Mouse (Mus musculus) midbrain, embryonic 11.5 days (tissue): ENCODE measurements at regions not wholly inside any gene's neighbourhood (a gene's known extent, or its start where the extent isn't known, plus 50 kb on each side); places are given as distances from the start of the nearest gene placed in this dataset.
A peak's percentile ranks its signal among the peaks of the same experiment; 100 is the strongest.

Experiments
- ATAC-seq: fragments of 200-750 bp; cut with Nextera tagmentation; 2 replicates; pipeline ENCODE4 v1.8.0; 2017; ENCODE audit warnings: moderate TSS enrichment, moderate library complexity; ENCODE audit not compliant: low FRiP score
- DNase-seq: peaks from one replicate; pipeline ENCODE4 v3.0.0; 2015; ENCODE audit warnings: low spot score; ENCODE audit errors: missing footprints
- H3K27ac ChIP-seq: fragments of 300-500 bp; sonication (generic); 2 replicates; pipeline ENCODE4 v1.5.1; 2014; ENCODE audit warnings: low read depth, low read length
- H3K27me3 ChIP-seq: fragments of 300-500 bp; sonication (generic); 2 replicates; pipeline ENCODE4 v1.6.1; 2014; ENCODE audit warnings: mild to moderate bottlenecking, low read length, moderate library complexity, mixed read lengths; ENCODE audit not compliant: control insufficient read depth, insufficient read depth
- H3K36me3 ChIP-seq: fragments of 300-500 bp; sonication (generic); 2 replicates; pipeline ENCODE4 v1.6.1; 2014; ENCODE audit warnings: mild to moderate bottlenecking, low read length, moderate library complexity, mixed read lengths; ENCODE audit not compliant: control insufficient read depth, insufficient read depth
- H3K4me1 ChIP-seq: fragments of 300-500 bp; sonication (generic); 2 replicates; pipeline ENCODE4 v1.6.1; 2014; ENCODE audit warnings: low read length; ENCODE audit not compliant: control insufficient read depth, insufficient read depth
- H3K4me2 ChIP-seq: fragments of 300-500 bp; sonication (generic); 2 replicates; pipeline ENCODE4 v1.6.1; 2014; ENCODE audit warnings: mild to moderate bottlenecking, moderate library complexity
- H3K4me3 ChIP-seq: fragments of 300-500 bp; sonication (generic); 2 replicates; pipeline ENCODE4 v1.5.1; 2014; ENCODE audit warnings: low read depth, low read length
- H3K9ac ChIP-seq: fragments of 300-500 bp; sonication (generic); 2 replicates; pipeline ENCODE4 v1.6.1; 2014; ENCODE audit warnings: low read length
- H3K9me3 ChIP-seq: fragments of 300-500 bp; sonication (generic); 2 replicates; pipeline ENCODE4 v1.6.1; 2016; ENCODE audit warnings: low read length; ENCODE audit not compliant: control insufficient read depth
- WGBS: fragments of 180-500 bp; shearing (Covaris S2); extraction: QIAGEN DNeasy Blood & Tissue Kit; methylation state at CpG from one replicate; pipeline ENCODE4 v1.1.7; 2014; 5-methylcytosine and 5-hydroxymethylcytosine counted together

DNA sequence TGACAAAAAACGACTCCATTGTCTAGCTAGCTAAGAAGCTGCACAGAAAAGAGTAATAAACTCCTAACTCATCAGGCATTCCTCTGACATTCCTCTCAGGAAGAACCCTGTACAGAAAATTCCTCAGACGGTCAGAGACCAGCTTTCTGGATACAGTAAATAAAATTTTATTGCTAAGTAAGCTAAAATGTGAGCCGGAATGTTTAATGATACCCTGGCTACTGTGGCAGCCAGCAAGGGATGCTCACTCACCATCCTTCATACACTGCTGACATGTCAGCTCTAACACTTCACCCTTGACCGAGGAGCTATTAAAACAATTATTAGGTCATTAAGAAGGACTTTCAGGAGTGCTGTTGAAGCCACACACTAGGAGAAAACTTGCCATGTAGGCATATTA is 308.3 kb upstream of the Cblb start:
- ATAC-seq, result no peak
- Histone ChIP-seq H3K36me3 (no peaks in the 10 kb centered on the region), H3K4me2 (no peak overlapping the region), H3K4me3 (no peak overlapping the region), H3K27ac (no peak overlapping the region), H3K4me1 (no peaks in the 10 kb centered on the region), H3K9me3 (no peaks in the 10 kb centered on the region), H3K9ac (no peak overlapping the region), H3K27me3 (no peaks in the 10 kb centered on the region)
- WGBS, result 81% methylated on average over 4 of the region's 4 CpGs
- DNase-seq, result peak; percentile 72

- Histone ChIP-seq H3K9me3 (no peaks in the 10 kb centered on the region), H3K4me1 (no peaks in the 10 kb centered on the region), H3K27me3 (no peaks in the 10 kb centered on the region), H3K36me3 (no peaks in the 10 kb centered on the region), H3K4me2 (no peak overlapping the region), H3K4me3 (no peak overlapping the region), H3K27ac (no peak overlapping the region), H3K9ac (no peak overlapping the region)
- no peak for DNase-seq
- 92% methylated on average over 2 of the region's 2 CpGs for WGBS
- ATAC-seq, result no peak
Measured at GRCm38 (mm10) chr16:51741875-51742274, 289.1 kb upstream of the Cblb start.

GRCm38 (mm10) chr16:51751878-51752277 is 279.1 kb upstream of the Cblb start:
- H3K9me3 ChIP-seq, result no peaks in the 10 kb centered on the region
- 25% methylated on average over 7 of the region's 7 CpGs for WGBS
- no peak overlapping the region for H3K4me3 ChIP-seq
- H3K36me3 ChIP-seq, result no peaks in the 10 kb centered on the region
- peak overlapping the region; percentile 59; the same call in 1 of the 2 replicates for H3K27ac ChIP-seq
- no peaks in the 10 kb centered on the region for H3K4me1 ChIP-seq
- peak; percentile 84 for ATAC-seq
- no peak overlapping the region for H3K4me2 ChIP-seq
- DNase-seq, result peak; percentile 89
- H3K9ac ChIP-seq, result no peak overlapping the region
- H3K27me3 ChIP-seq, result no peaks in the 10 kb centered on the region

GRCm38 (mm10) chr16:51758361-51759227 is 272.4 kb upstream of the Cblb start:
- H3K27ac ChIP-seq, result peak overlapping the region; percentile 62
- no peaks in the 10 kb centered on the region for H3K27me3 ChIP-seq
- H3K9me3 ChIP-seq, result no peaks in the 10 kb centered on the region
- H3K36me3 ChIP-seq, result no peaks in the 10 kb centered on the region
- H3K4me3 ChIP-seq, result no peak overlapping the region
- H3K9ac ChIP-seq, result no peak overlapping the region
- peaks cover 2% of the 10 kb centered on the region; the same call in 1 of the 2 replicates for H3K4me1 ChIP-seq
- H3K4me2 ChIP-seq, result no peak overlapping the region
- DNase-seq (peak; percentile 86), ATAC-seq (peak; percentile 76)
- WGBS, result 47% methylated on average over 9 of the region's 9 CpGs

- no peaks in the 10 kb centered on the region for H3K9me3 ChIP-seq
- no peaks in the 10 kb centered on the region for H3K27me3 ChIP-seq
- ATAC-seq (no peak), DNase-seq (peak; percentile 81)
- H3K4me1 ChIP-seq, result peaks cover 2% of the 10 kb centered on the region; the same call in 1 of the 2 replicates
- no peaks in the 10 kb centered on the region for H3K36me3 ChIP-seq
- H3K9ac ChIP-seq, result no peak overlapping the region
- no peak overlapping the region for H3K4me2 ChIP-seq
- no peak overlapping the region for H3K4me3 ChIP-seq
- WGBS, result 64% methylated on average over 4 of the region's 4 CpGs
- no peak overlapping the region for H3K27ac ChIP-seq
Measured at GRCm38 (mm10) chr16:51759228-51759647, 271.8 kb upstream of the Cblb start.

DNA sequence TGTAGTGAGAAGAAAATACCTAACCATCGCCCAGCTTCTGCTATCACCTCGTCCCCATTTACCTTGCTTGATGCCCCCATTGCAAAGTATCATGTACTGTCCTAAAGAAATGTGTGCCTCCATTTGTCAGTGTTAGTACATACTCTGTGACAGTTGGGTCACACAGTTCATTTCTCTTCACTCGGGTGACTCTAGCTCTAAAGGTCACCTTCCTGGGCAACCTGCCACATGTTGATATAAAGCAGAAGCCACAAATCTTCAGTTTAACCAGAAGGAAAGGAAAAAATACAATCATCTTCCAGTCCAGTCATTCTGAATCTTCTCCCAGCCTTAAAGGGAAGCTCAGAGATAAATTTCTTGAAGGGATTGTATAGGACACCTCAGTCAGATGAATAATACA is 263.5 kb upstream of the Cblb start:
- Histone ChIP-seq H3K27me3 (no peaks in the 10 kb centered on the region), H3K27ac (no peak overlapping the region), H3K9me3 (no peaks in the 10 kb centered on the region), H3K36me3 (no peaks in the 10 kb centered on the region), H3K9ac (no peak overlapping the region), H3K4me3 (no peak overlapping the region), H3K4me1 (no peaks in the 10 kb centered on the region), H3K4me2 (no peak overlapping the region)
- ATAC-seq, result no peak
- WGBS, result 91% methylated on average over 3 of the region's 3 CpGs
- DNase-seq, result no peak

DNA sequence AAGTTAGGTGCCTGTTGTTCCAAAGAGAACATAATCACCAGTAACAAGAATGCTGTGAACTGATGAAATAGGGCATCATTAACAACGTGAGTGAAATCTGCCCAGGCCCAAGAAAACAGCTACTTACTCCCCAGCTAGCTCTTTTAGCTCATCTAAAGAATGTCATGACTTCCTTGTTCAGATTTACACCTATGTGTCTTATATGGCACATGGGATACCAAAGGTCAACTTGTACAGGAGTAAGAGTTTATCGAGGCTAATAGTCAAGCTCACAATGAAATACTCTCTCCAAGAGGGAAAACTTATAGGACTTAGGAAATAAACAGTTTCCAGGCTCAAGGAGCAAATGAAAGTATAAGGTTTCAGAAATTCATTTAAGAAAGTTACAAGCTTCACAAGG is 252.1 kb upstream of the Cblb start:
- no peak for ATAC-seq
- no peak for DNase-seq
- no peak overlapping the region for H3K27ac ChIP-seq
- no peak overlapping the region for H3K4me3 ChIP-seq
- H3K27me3 ChIP-seq, result no peaks in the 10 kb centered on the region
- no peak overlapping the region for H3K4me2 ChIP-seq
- WGBS, result 95% methylated on average over 2 of the region's 2 CpGs
- H3K9me3 ChIP-seq, result no peaks in the 10 kb centered on the region
- no peaks in the 10 kb centered on the region for H3K36me3 ChIP-seq
- H3K9ac ChIP-seq, result no peak overlapping the region
- no peaks in the 10 kb centered on the region for H3K4me1 ChIP-seq

- H3K4me2 ChIP-seq, result no peak overlapping the region
- DNase-seq, result peak; percentile 65
- H3K9me3 ChIP-seq, result no peaks in the 10 kb centered on the region
- no peaks in the 10 kb centered on the region for H3K27me3 ChIP-seq
- no peak for ATAC-seq
- no peak overlapping the region for H3K9ac ChIP-seq
- no peaks in the 10 kb centered on the region for H3K36me3 ChIP-seq
- no peak overlapping the region for H3K27ac ChIP-seq
- WGBS, result 95% methylated on average over 3 of the region's 3 CpGs
- H3K4me1 ChIP-seq, result no peaks in the 10 kb centered on the region
- H3K4me3 ChIP-seq, result no peak overlapping the region
Measured at GRCm38 (mm10) chr16:51795003-51795402, 236.0 kb upstream of the Cblb start.

DNA sequence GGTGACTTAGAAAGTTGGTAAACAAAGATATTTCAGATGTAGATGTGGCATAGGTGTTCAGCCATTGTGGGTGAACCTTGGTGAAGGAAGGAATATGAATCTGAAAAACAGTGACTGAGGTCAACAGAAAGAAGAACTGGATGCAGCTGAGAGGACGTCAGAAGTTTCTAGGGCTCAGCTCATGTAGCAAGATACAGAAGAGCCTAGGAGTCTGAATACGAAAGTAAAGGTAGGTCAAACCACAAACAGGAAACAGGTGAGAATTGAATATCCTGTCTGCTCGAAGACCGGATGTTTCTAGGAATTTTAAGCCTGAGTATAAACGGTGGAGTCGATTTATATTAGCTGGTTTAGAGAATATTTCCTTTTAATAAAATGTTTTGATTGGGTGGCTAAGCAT is 223.7 kb upstream of the Cblb start:
- H3K4me2 ChIP-seq, result no peak overlapping the region
- no peak for ATAC-seq
- H3K36me3 ChIP-seq, result no peaks in the 10 kb centered on the region

More for the DNA sequence above, 223.7 kb upstream of the Cblb start:
- H3K27ac ChIP-seq, result no peak overlapping the region
- H3K9ac ChIP-seq, result no peak overlapping the region
- H3K9me3 ChIP-seq, result no peaks in the 10 kb centered on the region
- DNase-seq, result no peak
- WGBS, result 93% methylated on average over 6 of the region's 6 CpGs
- no peak overlapping the region for H3K4me3 ChIP-seq
- no peaks in the 10 kb centered on the region for H3K4me1 ChIP-seq
- H3K27me3 ChIP-seq, result no peaks in the 10 kb centered on the region
